Mouse (Mus musculus) midbrain, postnatal 0 days (tissue): ENCODE data around the gene Gm10778. TPM values are rescaled to one million over a fixed set of nuclear protein-coding genes. Genes with fewer than 3 reads are reported as not detected.
A peak's percentile ranks its signal among the peaks of the same experiment; 100 is the strongest.

Experiments used
- ATAC-seq: fragments of 200-750 bp; cut with Nextera tagmentation; 2 replicates; pipeline ENCODE4 v1.8.0; 2017; ENCODE audit warnings: moderate number of reproducible peaks, mild to moderate bottlenecking, moderate TSS enrichment, moderate library complexity; ENCODE audit not compliant: low FRiP score
- DNase-seq: peaks from one replicate; pipeline ENCODE4 v3.0.0-alpha.2; 2015; ENCODE audit warnings: low spot score
- H3K27ac ChIP-seq: fragments of 300-500 bp; sonication (generic); 2 replicates; pipeline ENCODE4 v1.5.1; 2014; ENCODE audit warnings: low read depth, mild to moderate bottlenecking, low read length, mixed read lengths
- H3K27me3 ChIP-seq: fragments of 300-500 bp; sonication (generic); 2 replicates; pipeline ENCODE4 v1.6.1; 2014; ENCODE audit warnings: low read length, control low read depth, mixed read lengths; ENCODE audit not compliant: insufficient read depth
- H3K36me3 ChIP-seq: fragments of 300-500 bp; sonication (generic); 2 replicates; pipeline ENCODE4 v1.6.1; 2014; ENCODE audit warnings: low read length, control low read depth, mixed read lengths; ENCODE audit not compliant: insufficient read depth
- H3K4me1 ChIP-seq: fragments of 300-500 bp; sonication (generic); 2 replicates; pipeline ENCODE4 v1.6.1; 2014; ENCODE audit warnings: mild to moderate bottlenecking, control low read depth, antibody characterized with exemption, low read length, mixed read lengths; ENCODE audit not compliant: insufficient read depth
- H3K4me2 ChIP-seq: fragments of 300-500 bp; sonication (generic); 2 replicates; pipeline ENCODE4 v1.6.1; 2014; ENCODE audit warnings: low read depth, mild to moderate bottlenecking, low read length, mixed read lengths; ENCODE audit not compliant: poor library complexity, severe bottlenecking
- H3K4me3 ChIP-seq: fragments of 300-500 bp; sonication (generic); 2 replicates; pipeline ENCODE4 v1.5.1; 2014; ENCODE audit warnings: low read depth, mild to moderate bottlenecking, low read length, moderate library complexity
- H3K9ac ChIP-seq: fragments of 300-500 bp; sonication (generic); replicated peaks from 2 replicates; pipeline ENCODE4 v1.6.1; 2014; ENCODE audit warnings: mild to moderate bottlenecking, low read length, moderate library complexity, mixed read lengths; ENCODE audit not compliant: poor library complexity, severe bottlenecking
- H3K9me3 ChIP-seq: fragments of 300-500 bp; sonication (generic); 2 replicates; pipeline ENCODE4 v1.6.1; 2016; ENCODE audit warnings: low read length, control low read depth
- CTCF ChIP-seq: IDR thresholded peaks from 2 replicates; pipeline ENCODE4 v1.5.1; 2016; ENCODE audit warnings: antibody characterized with exemption, mild to moderate bottlenecking
- WGBS: fragments of 180-500 bp; shearing (Covaris S2); extraction: QIAGEN DNeasy Blood & Tissue Kit; methylation state at CpG from one replicate; pipeline ENCODE4 v1.1.7; 2014; 5-methylcytosine and 5-hydroxymethylcytosine counted together
- polyA plus RNA-seq: library from polyadenylated mRNA; unstranded; fragments of >200 nt; fragmentation: Nextera tagmentation; extraction: Ambion mirVana; gene quantifications from 2 replicates; pipeline ENCODE4 v1.2.1, GENCODE M21; 2015
- total RNA-seq: library from RNA; depleted of rRNA; stranded (reverse); fragments of >200 nt; gene quantifications from 2 replicates; pipeline ENCODE4 v1.2.3, GENCODE M21; 2014

The Gm10778 gene
- total and polyA plus RNA-seq, 2 experiments from 2014 or later, result 2.9 to 3.3 TPM

GRCm38 (mm10) chr10:81602741-81603151, 46.1 kb upstream of the Gm10778 start:
- H3K9me3 ChIP-seq, result no peaks in the 10 kb centered on the region
- peaks cover 3% of the 10 kb centered on the region; the same call in 1 of the 2 replicates for H3K27me3 ChIP-seq
- H3K9ac ChIP-seq, result no peak overlapping the region
- no peak overlapping the region for H3K27ac ChIP-seq
- DNase-seq (peak; percentile 85), ATAC-seq (no peak)
- WGBS, result 17% methylated on average over 4 of the region's 4 CpGs
- H3K36me3 ChIP-seq, result no peaks in the 10 kb centered on the region
- peak; percentile 83 for TF ChIP-seq CTCF
- H3K4me2 ChIP-seq, result no peak overlapping the region
- peaks cover 7% of the 10 kb centered on the region; the same call in 1 of the 2 replicates for H3K4me1 ChIP-seq
- no peak overlapping the region for H3K4me3 ChIP-seq

GRCm38 (mm10) chr10:81604019-81604967, 44.6 kb upstream of the Gm10778 start:
- no peak for TF ChIP-seq CTCF
- Histone ChIP-seq H3K4me1 (peaks cover 7% of the 10 kb centered on the region; the same call in 1 of the 2 replicates), H3K4me2 (peak overlapping the region; percentile 53), H3K27me3 (no peaks in the 10 kb centered on the region), H3K9ac (no peak overlapping the region), H3K9me3 (no peaks in the 10 kb centered on the region), H3K27ac (peak overlapping the region; percentile 51; the same call in 1 of the 2 replicates), H3K36me3 (no peaks in the 10 kb centered on the region), H3K4me3 (peak overlapping the region; percentile 8; the same call in 1 of the 2 replicates)
- DNase-seq (no peak), ATAC-seq (no peak; the same call in 1 of the 2 replicates)
- 81% methylated on average over 12 of the region's 12 CpGs for WGBS

DNA sequence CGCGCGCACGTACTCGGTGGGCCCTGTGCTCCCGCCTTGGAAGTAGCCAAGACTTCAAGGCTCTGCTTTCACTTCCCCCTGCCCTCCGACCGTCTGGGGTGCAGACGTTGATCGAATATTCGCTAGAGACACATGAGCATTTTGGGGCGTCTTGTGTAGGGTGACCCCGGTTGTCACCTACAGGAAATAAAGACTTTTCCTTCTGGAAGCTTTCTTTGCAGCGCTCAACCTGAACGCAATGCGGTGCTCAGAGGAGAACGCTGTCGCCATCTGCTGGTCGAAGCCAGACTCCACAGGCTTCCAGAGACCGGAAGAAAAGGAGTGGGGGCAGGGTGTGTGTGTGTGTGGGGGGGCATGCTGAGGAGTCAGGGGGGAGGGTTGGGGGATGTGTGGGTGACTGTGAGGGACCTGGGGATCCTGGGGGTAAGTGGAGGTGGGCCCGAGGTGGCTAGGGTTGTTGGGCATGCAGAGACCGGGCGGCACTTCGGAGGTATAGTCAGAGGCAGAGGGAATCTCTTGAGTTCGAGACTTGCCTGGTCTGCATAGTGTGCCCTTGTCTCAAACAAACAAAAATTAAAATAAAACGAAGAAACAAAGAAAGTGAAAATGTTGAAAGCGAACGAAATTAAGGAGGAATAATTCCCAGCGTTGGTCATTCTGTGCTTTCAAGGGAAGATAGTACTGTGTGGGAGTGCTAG, 43.7 kb upstream of the Gm10778 start:
- ATAC-seq (peak; percentile 39), DNase-seq (peak; percentile 95)
- WGBS, result 20% methylated on average over 29 of the region's 29 CpGs

GRCm38 (mm10) chr10:81605666-81605973, 43.2 kb upstream of the Gm10778 start:
- WGBS, result 4% methylated on average over 14 of the region's 14 CpGs

More for the DNA sequence above, 43.7 kb upstream of the Gm10778 start:
- H3K4me2 ChIP-seq, result peak overlapping the region; percentile 53
- peak overlapping the region; percentile 87 for H3K27ac ChIP-seq
- peak; percentile 93 for TF ChIP-seq CTCF
- no peaks in the 10 kb centered on the region for H3K36me3 ChIP-seq
- 0 out of 2 replicates have a peak overlapping the region, but pooled peaks have one; percentile 9 for H3K9ac ChIP-seq
- peak overlapping the region; percentile 38 for H3K4me3 ChIP-seq
- peaks cover 7% of the 10 kb centered on the region; the same call in 1 of the 2 replicates for H3K4me1 ChIP-seq
- H3K27me3 ChIP-seq, result no peaks in the 10 kb centered on the region
- no peaks in the 10 kb centered on the region for H3K9me3 ChIP-seq

DNA sequence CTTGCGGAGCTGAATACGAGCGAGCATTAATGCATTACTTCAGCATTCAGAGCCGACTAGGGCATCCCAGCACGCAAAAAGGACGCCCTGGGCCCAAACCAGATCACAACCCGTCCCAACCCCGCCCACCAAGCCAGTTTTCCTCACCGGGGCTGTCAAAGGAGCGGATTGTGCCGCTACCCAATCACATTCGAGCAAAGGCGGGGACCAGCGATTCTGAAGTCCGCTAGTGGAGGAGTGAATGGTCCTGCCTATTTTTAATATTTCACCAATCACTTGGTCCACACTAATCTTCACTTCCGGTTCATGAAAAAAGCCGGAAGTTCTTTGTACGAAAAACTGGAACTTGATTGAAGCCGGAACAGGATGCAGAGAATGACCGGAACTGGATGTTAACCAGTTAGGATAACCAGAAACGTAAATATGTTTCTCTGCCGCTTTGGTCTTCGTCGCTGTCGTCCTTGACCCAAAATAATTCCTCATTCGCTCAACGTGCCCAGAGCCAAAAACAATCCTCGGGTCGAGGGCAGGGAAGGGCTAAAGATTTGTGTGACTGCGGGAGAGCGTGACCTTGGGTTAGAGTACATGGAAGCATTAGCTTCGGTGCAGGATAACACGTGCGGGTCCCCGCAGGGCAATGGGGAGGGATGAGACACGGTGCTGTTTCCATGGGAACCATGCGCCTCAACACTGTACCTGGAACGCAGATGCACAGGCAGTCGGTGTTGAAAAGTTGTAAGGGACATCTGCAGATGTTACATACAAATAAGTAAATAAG, 42.7 kb upstream of the Gm10778 start, which contains the start of gene BC025920:
BC025920 (plus strand) TSS at position 297 of the 778 bp plus-strand sequence.
- peak within 1 kb of the TSS; percentile 87 for H3K27ac ChIP-seq
- peak; percentile 14; the same call in 1 of the 2 replicates for TF ChIP-seq CTCF
- no peaks in the 10 kb centered on the region for H3K36me3 ChIP-seq
- peak; percentile 99 for DNase-seq
- WGBS, result under 1% methylated on average over 39 of the region's 39 CpGs
- H3K4me1 ChIP-seq, result peaks cover 4% of the 10 kb centered on the region; the same call in 1 of the 2 replicates
- ATAC-seq, result peak; percentile 88
- peak within 1 kb of the TSS; percentile 38 for H3K4me3 ChIP-seq
- peak within 1 kb of the TSS; percentile 52; the same call in 1 of the 2 replicates for H3K9ac ChIP-seq
- H3K4me2 ChIP-seq, result peak within 1 kb of the TSS; percentile 53
- no peaks in the 10 kb centered on the region for H3K9me3 ChIP-seq
- H3K27me3 ChIP-seq, result no peaks in the 10 kb centered on the region

More at GRCm38 (mm10) chr10:81605666-81605973, 43.2 kb upstream of the Gm10778 start:
- H3K4me2 ChIP-seq, result peak overlapping the region; percentile 53
- H3K27ac ChIP-seq, result peak overlapping the region; percentile 87
- ATAC-seq (peak; percentile 5; the same call in 1 of the 2 replicates), DNase-seq (no peak)
- H3K4me3 ChIP-seq, result peak overlapping the region; percentile 38
- 0 out of 2 replicates have a peak overlapping the region, but pooled peaks have one; percentile 9 for H3K9ac ChIP-seq
- H3K27me3 ChIP-seq, result no peaks in the 10 kb centered on the region
- no peaks in the 10 kb centered on the region for H3K9me3 ChIP-seq
- no peaks in the 10 kb centered on the region for H3K36me3 ChIP-seq
- H3K4me1 ChIP-seq, result peaks cover 6% of the 10 kb centered on the region; the same call in 1 of the 2 replicates
- TF ChIP-seq CTCF, result no peak
